Mouse (Mus musculus): ENCODE measurements around the gene Enkur. TPM values are rescaled to one million over a fixed set of nuclear protein-coding genes. Genes with fewer than 3 reads are reported as not detected.

The Enkur gene
- total and polyA plus RNA-seq, 2 experiments from 2014 or later, result 3.8 TPM; not detected in 1

GRCm38 (mm10) chr2:21205831-21206159, 630 bp upstream of the Enkur start:
- peaks cover 23% of the 10 kb centered on the region for H3K4me1 ChIP-seq (ENCODE audit: control insufficient read depth, insufficient read depth)
- no peaks in the 10 kb centered on the region for H3K9me3 ChIP-seq (replicated peaks; ENCODE audit: control insufficient read depth, low read length)
- no peaks in the 10 kb centered on the region for H3K36me3 ChIP-seq (replicated peaks; ENCODE audit: control insufficient read depth, insufficient read depth, low read length)
- H3K4me2 ChIP-seq (ENCODE audit: low read depth, low read length), result peak overlapping the region; percentile 84
- no peaks in the 10 kb centered on the region for H3K27me3 ChIP-seq (ENCODE audit: control insufficient read depth, insufficient read depth, low read length)
- WGBS, result under 1% methylated on average over 19 of the region's 19 CpGs
- H3K9ac ChIP-seq (replicated peaks; ENCODE audit: low read depth, low read length), result peak overlapping the region; percentile 62
- ATAC-seq (ENCODE audit: insufficient read depth, low read depth) (peak; percentile 81), DNase-seq (ENCODE audit: low spot score) (no peak)
- TF ChIP-seq CTCF (IDR thresholded peaks at IDR 0.05; ENCODE audit: low read depth), result no peak
- H3K4me3 ChIP-seq (ENCODE audit: low read depth, low read length), result peak overlapping the region; percentile 76
- peak overlapping the region; percentile 64 for H3K27ac ChIP-seq (ENCODE audit: low read depth)

GRCm38 (mm10) chr2:21202754-21203153, 2.4 kb downstream of the Enkur start:
- no peak overlapping the region for H3K4me2 ChIP-seq (ENCODE audit: low read depth, low read length)
- peak overlapping the region; percentile 20; the same call in 1 of the 2 replicates for H3K27ac ChIP-seq (ENCODE audit: low read depth)
- H3K4me1 ChIP-seq (ENCODE audit: control insufficient read depth, insufficient read depth), result peaks cover 26% of the 10 kb centered on the region
- no peaks in the 10 kb centered on the region for H3K27me3 ChIP-seq (ENCODE audit: control insufficient read depth, insufficient read depth, low read length)
- no peaks in the 10 kb centered on the region for H3K36me3 ChIP-seq (replicated peaks; ENCODE audit: control insufficient read depth, insufficient read depth, low read length)
- no peak for ATAC-seq (ENCODE audit: insufficient read depth, low read depth)
- 26% methylated on average over 2 of the region's 2 CpGs for WGBS
- DNase-seq (ENCODE audit: low spot score), result peak; percentile 79
- no peak for TF ChIP-seq EP300 (IDR thresholded peaks at IDR 0.05; ENCODE audit: low read depth)
- TF ChIP-seq CTCF (IDR thresholded peaks at IDR 0.05; ENCODE audit: low read depth), result no peak
- no peaks in the 10 kb centered on the region for H3K9me3 ChIP-seq (replicated peaks; ENCODE audit: control insufficient read depth, low read length)
- no peak overlapping the region for H3K9ac ChIP-seq (replicated peaks; ENCODE audit: low read depth, low read length)
- H3K4me3 ChIP-seq (ENCODE audit: low read depth, low read length), result no peak overlapping the region

- no peak overlapping the region for H3K27ac ChIP-seq (ENCODE audit: low read depth)
- WGBS, result 32% methylated on average over 3 of the region's 3 CpGs
- H3K9me3 ChIP-seq (replicated peaks; ENCODE audit: control insufficient read depth, low read length), result 0 out of 2 replicates have a peak, but pooled peaks cover 4% of the 10 kb centered on the region
- H3K4me3 ChIP-seq (ENCODE audit: low read depth, low read length), result no peak overlapping the region
- TF ChIP-seq EP300 (IDR thresholded peaks at IDR 0.05; ENCODE audit: low read depth) (no peak), CTCF (IDR thresholded peaks at IDR 0.05; ENCODE audit: low read depth) (no peak)
- no peaks in the 10 kb centered on the region for H3K36me3 ChIP-seq (replicated peaks; ENCODE audit: control insufficient read depth, insufficient read depth, low read length)
- H3K4me1 ChIP-seq (ENCODE audit: control insufficient read depth, insufficient read depth), result peaks cover 17% of the 10 kb centered on the region
- H3K9ac ChIP-seq (replicated peaks; ENCODE audit: low read depth, low read length), result no peak overlapping the region
- H3K27me3 ChIP-seq (ENCODE audit: control insufficient read depth, insufficient read depth, low read length), result no peaks in the 10 kb centered on the region
- ATAC-seq (ENCODE audit: insufficient read depth, low read depth), result 0 out of 2 replicates have a peak, but pooled peaks have one; percentile 6
- DNase-seq (ENCODE audit: low spot score), result no peak
- no peak overlapping the region for H3K4me2 ChIP-seq (ENCODE audit: low read depth, low read length)
Measured at GRCm38 (mm10) chr2:21199051-21199450, 6.1 kb downstream of the Enkur start.

GRCm38 (mm10) chr2:21195233-21195632, 9.9 kb downstream of the Enkur start:
- Histone ChIP-seq H3K27ac (ENCODE audit: low read depth) (no peak overlapping the region), H3K4me2 (ENCODE audit: low read depth, low read length) (no peak overlapping the region), H3K27me3 (ENCODE audit: control insufficient read depth, insufficient read depth, low read length) (no peaks in the 10 kb centered on the region), H3K4me1 (ENCODE audit: control insufficient read depth, insufficient read depth) (peaks cover 3% of the 10 kb centered on the region; the same call in 1 of the 2 replicates), H3K4me3 (ENCODE audit: low read depth, low read length) (no peak overlapping the region), H3K9me3 (replicated peaks; ENCODE audit: control insufficient read depth, low read length) (0 out of 2 replicates have a peak, but pooled peaks cover 4% of the 10 kb centered on the region), H3K9ac (replicated peaks; ENCODE audit: low read depth, low read length) (no peak overlapping the region), H3K36me3 (replicated peaks; ENCODE audit: control insufficient read depth, insufficient read depth, low read length) (no peaks in the 10 kb centered on the region)
- DNase-seq (ENCODE audit: low spot score), result no peak
- TF ChIP-seq EP300 (IDR thresholded peaks at IDR 0.05; ENCODE audit: low read depth) (no peak), CTCF (IDR thresholded peaks at IDR 0.05; ENCODE audit: low read depth) (no peak)
- ATAC-seq (ENCODE audit: insufficient read depth, low read depth), result no peak
- 86% methylated on average over 5 of the region's 5 CpGs for WGBS

- no peak overlapping the region for H3K4me2 ChIP-seq (ENCODE audit: low read depth, low read length)
- no peak overlapping the region for H3K9ac ChIP-seq (replicated peaks; ENCODE audit: low read depth, low read length)
- H3K36me3 ChIP-seq (replicated peaks; ENCODE audit: control insufficient read depth, insufficient read depth, low read length), result no peaks in the 10 kb centered on the region
- H3K27ac ChIP-seq (ENCODE audit: low read depth), result no peak overlapping the region
- H3K4me1 ChIP-seq (ENCODE audit: control insufficient read depth, insufficient read depth), result no peaks in the 10 kb centered on the region
- 73% methylated on average over 1 of the region's 1 CpGs for WGBS
- TF ChIP-seq EP300 (IDR thresholded peaks at IDR 0.05; ENCODE audit: low read depth) (no peak), CTCF (IDR thresholded peaks at IDR 0.05; ENCODE audit: low read depth) (no peak)
- H3K4me3 ChIP-seq (ENCODE audit: low read depth, low read length), result no peak overlapping the region
- H3K9me3 ChIP-seq (replicated peaks; ENCODE audit: control insufficient read depth, low read length), result no peaks in the 10 kb centered on the region
- H3K27me3 ChIP-seq (ENCODE audit: control insufficient read depth, insufficient read depth, low read length), result no peaks in the 10 kb centered on the region
- ATAC-seq (ENCODE audit: insufficient read depth, low read depth) (no peak), DNase-seq (ENCODE audit: low spot score) (no peak)
Measured at GRCm38 (mm10) chr2:21191232-21191631, 13.9 kb downstream of the Enkur start.

GRCm38 (mm10) chr2:21188610-21189009, 16.6 kb downstream of the Enkur start:
- Histone ChIP-seq H3K4me1 (ENCODE audit: control insufficient read depth, insufficient read depth) (no peaks in the 10 kb centered on the region), H3K27me3 (ENCODE audit: control insufficient read depth, insufficient read depth, low read length) (no peaks in the 10 kb centered on the region), H3K4me2 (ENCODE audit: low read depth, low read length) (no peak overlapping the region), H3K9me3 (replicated peaks; ENCODE audit: control insufficient read depth, low read length) (no peaks in the 10 kb centered on the region), H3K4me3 (ENCODE audit: low read depth, low read length) (no peak overlapping the region), H3K36me3 (replicated peaks; ENCODE audit: control insufficient read depth, insufficient read depth, low read length) (no peaks in the 10 kb centered on the region), H3K9ac (replicated peaks; ENCODE audit: low read depth, low read length) (no peak overlapping the region), H3K27ac (ENCODE audit: low read depth) (no peak overlapping the region)
- DNase-seq (ENCODE audit: low spot score) (no peak), ATAC-seq (ENCODE audit: insufficient read depth, low read depth) (no peak)
- WGBS, result 71% methylated on average over 4 of the region's 4 CpGs
- TF ChIP-seq EP300 (IDR thresholded peaks at IDR 0.05; ENCODE audit: low read depth) (no peak), CTCF (IDR thresholded peaks at IDR 0.05; ENCODE audit: low read depth) (no peak; the same call in 1 of the 2 replicates)
